Mouse (Mus musculus): Measurements from ENCODE around the gene Enc1. TPM values are rescaled to one million over a fixed set of nuclear protein-coding genes. Genes with fewer than 3 reads are reported as not detected.
A peak's percentile ranks its signal among the peaks of the same experiment; 100 is the strongest.

Gene Enc1
- 7.9 and 9.2 TPM in 2 replicates for polyA plus RNA-seq (2014; fragmentation: Nextera tagmentation; extraction: Ambion mirVana)

GRCm38 (mm10) chr13:97240965-97241786 lies at the start of gene Enc1:
Enc1 (plus strand) TSS chr13:97241105.
- Histone ChIP-seq H3K4me1 (ENCODE audit: control insufficient read depth, insufficient read depth, low read length) (peaks cover 28% of the 10 kb centered on the region), H3K36me3 (ENCODE audit: control insufficient read depth, insufficient read depth, low read length) (peaks cover 13% of the 10 kb centered on the region), H3K4me2 (replicated peaks; ENCODE audit: low read depth, low read length) (peak within 1 kb of the TSS; percentile 96), H3K9me3 (ENCODE audit: control insufficient read depth, low read depth, low read length) (no peaks in the 10 kb centered on the region), H3K4me3 (ENCODE audit: low read depth, low read length) (peak within 1 kb of the TSS; percentile 92), H3K27me3 (ENCODE audit: control insufficient read depth, insufficient read depth, low read length) (no peaks in the 10 kb centered on the region), H3K27ac (ENCODE audit: low read length) (peak within 1 kb of the TSS; percentile 98), H3K9ac (replicated peaks; ENCODE audit: low read depth, low read length) (peak within 1 kb of the TSS; percentile 94)
- ATAC-seq (ENCODE audit: insufficient number of reproducible peaks, insufficient read depth, low FRiP score, low read depth), result peak; percentile 87
- WGBS, result 0% methylated on average over 71 of the region's 89 CpGs

- H3K9ac ChIP-seq (replicated peaks; ENCODE audit: low read depth, low read length), result no peak overlapping the region
- no peak overlapping the region for H3K4me3 ChIP-seq (ENCODE audit: low read depth, low read length)
- WGBS, result 91% methylated on average over 11 of the region's 11 CpGs
- no peaks in the 10 kb centered on the region for H3K9me3 ChIP-seq (ENCODE audit: control insufficient read depth, low read depth, low read length)
- no peak overlapping the region for H3K4me2 ChIP-seq (replicated peaks; ENCODE audit: low read depth, low read length)
- H3K27ac ChIP-seq (ENCODE audit: low read length), result no peak overlapping the region
- H3K4me1 ChIP-seq (ENCODE audit: control insufficient read depth, insufficient read depth, low read length), result no peaks in the 10 kb centered on the region
- no peaks in the 10 kb centered on the region for H3K27me3 ChIP-seq (ENCODE audit: control insufficient read depth, insufficient read depth, low read length)
- no peak for ATAC-seq (ENCODE audit: insufficient number of reproducible peaks, insufficient read depth, low FRiP score, low read depth)
- H3K36me3 ChIP-seq (ENCODE audit: control insufficient read depth, insufficient read depth, low read length), result no peaks in the 10 kb centered on the region
These were observed 48.3 kb upstream of the Enc1 start for GRCm38 (mm10) chr13:97192649-97193048.

- no peak for ATAC-seq (ENCODE audit: insufficient number of reproducible peaks, insufficient read depth, low FRiP score, low read depth)
- Histone ChIP-seq H3K9ac (replicated peaks; ENCODE audit: low read depth, low read length) (no peak overlapping the region), H3K4me1 (ENCODE audit: control insufficient read depth, insufficient read depth, low read length) (no peaks in the 10 kb centered on the region), H3K27ac (ENCODE audit: low read length) (no peak overlapping the region), H3K4me3 (ENCODE audit: low read depth, low read length) (no peak overlapping the region), H3K36me3 (ENCODE audit: control insufficient read depth, insufficient read depth, low read length) (no peaks in the 10 kb centered on the region), H3K27me3 (ENCODE audit: control insufficient read depth, insufficient read depth, low read length) (no peaks in the 10 kb centered on the region), H3K4me2 (replicated peaks; ENCODE audit: low read depth, low read length) (no peak overlapping the region), H3K9me3 (ENCODE audit: control insufficient read depth, low read depth, low read length) (no peaks in the 10 kb centered on the region)
- 58% methylated on average over 7 of the region's 7 CpGs for WGBS
These were observed 47.5 kb upstream of the Enc1 start for GRCm38 (mm10) chr13:97193420-97193819.

GRCm38 (mm10) chr13:97196186-97196924 lies 44.5 kb upstream of the Enc1 start:
- Histone ChIP-seq H3K4me3 (ENCODE audit: low read depth, low read length) (no peak overlapping the region), H3K9me3 (ENCODE audit: control insufficient read depth, low read depth, low read length) (no peaks in the 10 kb centered on the region), H3K4me1 (ENCODE audit: control insufficient read depth, insufficient read depth, low read length) (no peaks in the 10 kb centered on the region), H3K27me3 (ENCODE audit: control insufficient read depth, insufficient read depth, low read length) (no peaks in the 10 kb centered on the region), H3K36me3 (ENCODE audit: control insufficient read depth, insufficient read depth, low read length) (no peaks in the 10 kb centered on the region), H3K4me2 (replicated peaks; ENCODE audit: low read depth, low read length) (no peak overlapping the region), H3K27ac (ENCODE audit: low read length) (no peak overlapping the region), H3K9ac (replicated peaks; ENCODE audit: low read depth, low read length) (no peak overlapping the region)
- ATAC-seq (ENCODE audit: insufficient number of reproducible peaks, insufficient read depth, low FRiP score, low read depth), result no peak
- 74% methylated on average over 12 of the region's 12 CpGs for WGBS

GRCm38 (mm10) chr13:97196925-97197218 lies 44.0 kb upstream of the Enc1 start:
- no peak for ATAC-seq (ENCODE audit: insufficient number of reproducible peaks, insufficient read depth, low FRiP score, low read depth)
- Histone ChIP-seq H3K36me3 (ENCODE audit: control insufficient read depth, insufficient read depth, low read length) (no peaks in the 10 kb centered on the region), H3K27ac (ENCODE audit: low read length) (no peak overlapping the region), H3K4me2 (replicated peaks; ENCODE audit: low read depth, low read length) (no peak overlapping the region), H3K9ac (replicated peaks; ENCODE audit: low read depth, low read length) (no peak overlapping the region), H3K27me3 (ENCODE audit: control insufficient read depth, insufficient read depth, low read length) (no peaks in the 10 kb centered on the region), H3K4me3 (ENCODE audit: low read depth, low read length) (no peak overlapping the region), H3K9me3 (ENCODE audit: control insufficient read depth, low read depth, low read length) (no peaks in the 10 kb centered on the region), H3K4me1 (ENCODE audit: control insufficient read depth, insufficient read depth, low read length) (no peaks in the 10 kb centered on the region)
- WGBS, result 73% methylated on average over 2 of the region's 2 CpGs

GRCm38 (mm10) chr13:97197932-97198562 lies 42.9 kb upstream of the Enc1 start, which contains the start of gene Hexb:
Hexb (minus strand) TSS chr13:97198357.
- H3K36me3 ChIP-seq (ENCODE audit: control insufficient read depth, insufficient read depth, low read length), result no peaks in the 10 kb centered on the region
- under 1% methylated on average over 45 of the region's 45 CpGs for WGBS

GRCm38 (mm10) chr13:97199123-97199522 lies 41.8 kb upstream of the Enc1 start:
- Histone ChIP-seq H3K4me2 (replicated peaks; ENCODE audit: low read depth, low read length) (no peak overlapping the region), H3K27ac (ENCODE audit: low read length) (no peak overlapping the region), H3K27me3 (ENCODE audit: control insufficient read depth, insufficient read depth, low read length) (no peaks in the 10 kb centered on the region), H3K4me1 (ENCODE audit: control insufficient read depth, insufficient read depth, low read length) (no peaks in the 10 kb centered on the region), H3K4me3 (ENCODE audit: low read depth, low read length) (no peak overlapping the region), H3K9me3 (ENCODE audit: control insufficient read depth, low read depth, low read length) (no peaks in the 10 kb centered on the region), H3K36me3 (ENCODE audit: control insufficient read depth, insufficient read depth, low read length) (no peaks in the 10 kb centered on the region), H3K9ac (replicated peaks; ENCODE audit: low read depth, low read length) (no peak overlapping the region)
- WGBS, result 86% methylated on average over 2 of the region's 2 CpGs
- no peak for ATAC-seq (ENCODE audit: insufficient number of reproducible peaks, insufficient read depth, low FRiP score, low read depth)

More at GRCm38 (mm10) chr13:97197932-97198562, 42.9 kb upstream of the Enc1 start, which contains the start of gene Hexb:
- H3K27me3 ChIP-seq (ENCODE audit: control insufficient read depth, insufficient read depth, low read length), result no peaks in the 10 kb centered on the region
- H3K4me3 ChIP-seq (ENCODE audit: low read depth, low read length), result peak within 1 kb of the TSS; percentile 69
- no peaks in the 10 kb centered on the region for H3K9me3 ChIP-seq (ENCODE audit: control insufficient read depth, low read depth, low read length)
- H3K4me1 ChIP-seq (ENCODE audit: control insufficient read depth, insufficient read depth, low read length), result no peaks in the 10 kb centered on the region
- peak; percentile 93 for ATAC-seq (ENCODE audit: insufficient number of reproducible peaks, insufficient read depth, low FRiP score, low read depth)
- H3K9ac ChIP-seq (replicated peaks; ENCODE audit: low read depth, low read length), result peak within 1 kb of the TSS; percentile 46; the same call in 1 of the 2 replicates
- H3K27ac ChIP-seq (ENCODE audit: low read length), result peak within 1 kb of the TSS; percentile 48; the same call in 1 of the 2 replicates
- H3K4me2 ChIP-seq (replicated peaks; ENCODE audit: low read depth, low read length), result peak within 1 kb of the TSS; percentile 91

- Histone ChIP-seq H3K4me2 (replicated peaks; ENCODE audit: low read depth, low read length) (no peak overlapping the region), H3K27ac (ENCODE audit: low read length) (no peak overlapping the region), H3K36me3 (ENCODE audit: control insufficient read depth, insufficient read depth, low read length) (no peaks in the 10 kb centered on the region), H3K27me3 (ENCODE audit: control insufficient read depth, insufficient read depth, low read length) (no peaks in the 10 kb centered on the region), H3K4me3 (ENCODE audit: low read depth, low read length) (no peak overlapping the region), H3K9me3 (ENCODE audit: control insufficient read depth, low read depth, low read length) (no peaks in the 10 kb centered on the region), H3K4me1 (ENCODE audit: control insufficient read depth, insufficient read depth, low read length) (no peaks in the 10 kb centered on the region), H3K9ac (replicated peaks; ENCODE audit: low read depth, low read length) (no peak overlapping the region)
- no peak for ATAC-seq (ENCODE audit: insufficient number of reproducible peaks, insufficient read depth, low FRiP score, low read depth)
- 32% methylated on average over 7 of the region's 7 CpGs for WGBS
These were observed 39.8 kb upstream of the Enc1 start for GRCm38 (mm10) chr13:97201076-97201475.
